Mouse (Mus musculus): ENCODE measurements around the gene Kif1bp.
A peak's percentile ranks its signal among the peaks of the same experiment; 100 is the strongest.
"Not testable (repeated sequence)": the region's sequence is repeated elsewhere in the genome, so short reads cannot be mapped to it uniquely, and the experiment has no call there.

Kif1bp gene

DNA sequence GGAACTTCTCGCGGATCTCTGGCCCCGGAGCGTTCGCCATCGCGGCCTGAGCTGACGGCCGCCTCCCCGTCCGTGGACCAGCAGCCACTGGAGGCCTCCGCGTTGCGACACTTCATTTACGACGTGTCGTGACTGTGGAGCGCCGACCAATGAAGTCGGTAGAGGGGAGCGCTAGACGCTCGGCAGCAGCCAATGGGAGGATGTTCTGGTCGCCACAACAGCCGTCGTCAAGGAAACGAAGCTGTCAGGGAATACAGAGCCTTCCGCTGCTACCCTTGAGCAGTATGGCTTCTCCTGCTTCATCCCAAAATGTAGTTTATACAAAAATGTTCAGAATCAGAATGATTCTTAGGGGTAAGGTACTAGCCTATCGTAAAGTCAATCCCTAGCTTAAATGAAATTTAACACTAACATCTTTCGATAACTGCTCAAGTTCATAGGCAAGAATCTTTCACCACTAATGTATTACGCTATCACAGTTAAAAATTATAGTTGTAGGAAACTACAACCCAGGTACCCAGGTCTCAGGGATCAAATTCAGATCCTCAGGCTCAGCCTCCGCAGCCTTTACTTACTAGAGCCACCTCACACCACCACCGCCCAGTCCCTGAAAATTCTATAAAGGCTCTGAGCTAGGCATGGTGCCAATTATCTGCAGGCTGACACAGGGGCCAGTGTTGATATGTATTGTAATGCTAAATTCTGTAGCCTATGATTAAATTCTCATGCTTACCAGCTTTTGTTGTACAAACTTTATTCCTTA is at the start of gene Kif1bp:
Kif1bp (minus strand) TSS at position 120 of the 763 bp plus-strand sequence.
- peak; percentile 96 for DNase-seq (ENCODE audit: low read depth, low spot score)

DNA sequence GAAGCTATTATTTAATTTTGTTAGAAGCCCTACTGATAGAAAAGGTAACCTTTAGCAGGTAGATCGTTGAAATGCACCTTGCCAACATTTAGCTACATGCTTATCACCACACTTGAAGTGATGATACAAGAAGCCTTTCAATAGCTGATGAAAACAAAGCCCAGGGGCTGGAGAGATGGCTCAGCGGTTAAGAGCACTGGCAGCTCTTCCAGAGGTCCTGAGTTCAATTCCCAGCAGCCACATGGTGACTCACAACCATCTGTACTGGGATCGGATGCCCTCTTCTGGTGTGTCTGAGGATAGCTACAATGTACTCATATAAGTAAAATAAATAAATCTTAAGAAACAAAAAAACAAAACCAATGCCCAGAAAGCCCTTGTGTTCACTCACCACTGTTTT is 25.9 kb upstream of the Kif1bp start:
- no peak for DNase-seq (ENCODE audit: low read depth, low spot score)

DNA sequence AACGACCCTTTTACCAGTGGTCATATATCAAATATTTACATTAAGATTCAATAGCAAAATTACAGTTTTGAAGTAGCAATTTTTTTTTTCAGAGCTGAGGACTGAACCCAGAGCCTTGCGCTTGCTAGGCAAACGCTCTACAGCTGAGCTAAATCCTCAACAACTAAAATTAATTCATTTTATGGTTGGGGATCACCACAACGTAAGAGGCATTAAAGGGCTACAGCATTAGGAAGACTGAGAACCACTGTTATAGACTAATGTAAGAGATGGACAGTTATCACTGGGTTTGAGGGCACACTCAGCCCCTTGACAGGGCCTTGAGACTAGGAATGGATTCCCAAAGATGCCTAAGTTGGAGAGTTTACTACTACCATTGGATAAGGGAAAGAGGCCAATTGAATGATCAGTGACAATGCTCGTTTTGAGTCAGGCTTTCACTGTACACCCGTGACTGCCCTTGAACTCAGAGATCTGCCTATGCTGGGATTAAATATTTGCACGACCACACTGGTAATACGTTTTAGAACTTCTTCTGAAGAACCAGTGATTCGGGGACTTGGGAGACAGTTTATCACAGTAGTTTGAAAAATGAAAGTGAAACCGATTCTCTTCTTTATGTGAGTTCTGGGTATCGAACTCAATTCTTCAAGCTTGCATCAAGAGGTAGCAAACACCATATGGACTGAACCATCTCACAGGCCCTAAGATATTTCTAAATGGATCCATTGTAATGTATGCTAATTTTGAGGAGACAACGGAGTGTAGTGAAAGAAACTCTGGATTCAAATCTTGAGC is 25.2 kb upstream of the Kif1bp start:
- DNase-seq (ENCODE audit: low read depth, low spot score), result no peak

DNA sequence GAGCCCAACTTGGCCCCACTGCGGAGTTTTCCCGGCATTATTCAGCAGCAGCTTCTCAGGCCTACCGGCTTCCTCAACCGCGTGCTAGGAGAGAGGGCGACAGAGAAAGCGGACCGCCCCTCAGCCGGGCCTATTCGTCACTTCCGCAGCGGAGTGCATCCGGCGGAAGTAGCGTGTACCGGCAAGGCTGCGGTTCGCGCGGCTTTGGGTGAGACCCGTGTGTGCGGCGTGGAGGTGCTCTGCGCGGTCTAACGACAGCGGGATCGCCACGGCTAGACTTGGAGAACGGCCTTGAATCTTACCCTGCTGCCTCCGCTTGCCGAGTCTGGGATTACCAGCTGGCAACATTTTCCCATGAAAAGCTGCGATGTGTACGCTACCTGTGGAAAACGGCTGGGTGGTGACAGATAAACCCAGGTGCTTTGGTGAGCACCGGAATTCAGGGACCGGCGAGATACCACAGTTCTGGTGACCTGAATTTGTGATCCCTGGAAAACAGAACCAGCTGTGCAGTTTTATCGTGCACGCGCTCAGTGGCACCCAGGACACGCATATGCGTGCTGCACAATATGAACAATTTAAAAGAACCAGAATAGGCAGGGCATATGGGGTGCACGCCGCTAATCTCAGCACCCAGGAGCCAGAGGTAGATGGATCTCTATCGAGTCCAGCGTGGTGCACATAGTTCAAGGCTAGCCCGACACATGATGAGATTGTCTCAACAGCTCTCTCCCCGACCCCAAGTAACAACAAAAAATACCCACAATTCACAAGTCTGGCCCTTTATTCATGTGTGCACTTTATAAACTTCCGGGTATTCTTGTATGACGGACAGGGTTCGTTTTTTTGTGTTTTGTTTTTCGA is 24.2 kb upstream of the Kif1bp start, which contains the start of gene Ddx21:
Ddx21 (minus strand) TSS at position 105 of the 864 bp plus-strand sequence.
- peak; percentile 74 for DNase-seq (ENCODE audit: low read depth, low spot score)

DNA sequence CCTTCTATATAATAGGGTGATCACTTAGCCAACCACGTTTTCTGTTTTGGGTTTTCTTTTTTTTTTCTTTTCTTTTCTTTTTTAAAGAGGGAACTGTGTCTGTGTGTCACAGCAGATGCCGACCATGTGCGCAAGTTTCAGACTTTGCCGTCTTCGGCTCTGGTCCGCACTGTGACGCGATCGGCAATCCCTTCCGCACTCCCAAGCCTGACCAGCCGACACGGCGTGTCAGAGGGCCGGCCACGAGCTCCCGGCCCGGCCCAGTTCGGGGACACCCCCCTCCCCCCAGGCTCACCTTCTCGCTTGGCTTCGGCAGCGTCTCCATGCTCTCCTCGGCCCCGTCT is 23.5 kb upstream of the Kif1bp start:
- DNase-seq (ENCODE audit: low read depth, low spot score), result no peak

DNA sequence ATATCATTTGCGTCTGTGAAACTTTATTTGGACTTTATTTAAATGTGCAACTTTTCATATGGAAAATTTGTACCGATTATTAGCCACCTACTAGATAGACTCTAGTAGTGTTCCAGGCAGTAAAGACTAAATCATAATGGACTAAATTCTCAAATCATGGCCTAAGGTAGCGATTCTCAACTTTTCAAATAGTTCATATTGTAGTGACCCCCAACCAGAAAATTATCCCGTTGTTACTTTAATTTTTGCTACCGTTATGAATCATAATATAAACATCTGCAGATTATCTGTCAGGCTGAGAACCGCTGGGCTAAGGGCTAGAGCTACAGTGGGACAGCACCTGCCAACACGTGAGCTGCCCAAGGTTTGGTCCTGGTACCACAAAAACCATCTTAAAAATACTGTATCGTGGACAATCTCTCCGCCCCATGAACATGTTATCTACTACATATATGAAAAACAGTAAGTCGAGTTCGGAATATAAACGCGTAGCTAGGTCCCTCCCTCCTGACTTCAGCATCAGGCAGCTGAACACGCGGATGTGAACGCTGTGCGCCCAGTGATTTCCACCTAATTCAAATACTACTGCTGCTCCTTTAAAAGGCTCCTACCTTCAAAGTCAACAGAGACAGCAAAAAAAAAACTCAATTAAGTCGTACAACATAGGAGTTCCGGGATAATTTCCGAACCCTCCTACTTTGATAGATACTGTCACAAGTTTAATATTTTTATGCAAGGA is 23.0 kb upstream of the Kif1bp start:
- DNase-seq (ENCODE audit: low read depth, low spot score), result no peak

DNA sequence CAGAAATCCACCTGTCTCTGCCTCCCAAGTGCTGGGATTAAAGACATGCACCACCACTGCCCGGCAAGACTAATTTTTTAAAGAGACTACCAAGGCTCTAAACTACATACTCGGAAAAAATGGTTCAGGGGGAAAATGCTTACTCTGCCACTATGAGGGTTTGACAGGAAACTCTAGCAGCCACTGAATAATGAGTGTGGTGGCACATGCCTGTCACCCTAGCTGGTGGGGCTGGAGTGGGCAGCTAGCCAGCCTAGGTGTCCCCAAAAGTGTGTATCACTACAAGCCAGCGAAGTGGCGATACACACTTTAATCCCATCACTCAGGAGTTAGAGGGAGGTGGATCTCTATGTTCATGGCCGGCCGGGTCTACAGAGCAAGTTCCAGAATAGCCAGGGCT is 21.8 kb upstream of the Kif1bp start:
- DNase-seq (ENCODE audit: low read depth, low spot score), result no peak

DNA sequence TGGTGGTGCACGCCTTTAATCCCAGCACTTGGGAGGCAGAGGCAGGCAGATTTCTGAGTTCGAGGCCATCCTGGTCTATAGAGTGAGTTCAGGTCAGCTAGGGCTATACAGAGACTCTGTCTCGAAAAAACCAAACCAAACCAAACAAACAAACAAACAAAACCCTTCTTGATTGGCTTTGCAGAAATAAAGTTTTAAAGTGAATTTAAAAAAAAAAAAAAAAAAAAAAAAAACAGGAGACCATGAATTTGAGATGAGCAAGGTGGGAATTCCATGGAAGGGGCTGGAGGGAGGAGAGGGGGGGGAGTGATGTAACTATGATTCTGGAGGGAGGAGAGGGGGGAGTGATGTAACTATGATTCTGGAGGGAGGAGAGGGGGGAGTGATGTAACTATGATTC is 21.1 kb upstream of the Kif1bp start:
- not testable (repeated sequence) for DNase-seq (ENCODE audit: low read depth, low spot score)

DNA sequence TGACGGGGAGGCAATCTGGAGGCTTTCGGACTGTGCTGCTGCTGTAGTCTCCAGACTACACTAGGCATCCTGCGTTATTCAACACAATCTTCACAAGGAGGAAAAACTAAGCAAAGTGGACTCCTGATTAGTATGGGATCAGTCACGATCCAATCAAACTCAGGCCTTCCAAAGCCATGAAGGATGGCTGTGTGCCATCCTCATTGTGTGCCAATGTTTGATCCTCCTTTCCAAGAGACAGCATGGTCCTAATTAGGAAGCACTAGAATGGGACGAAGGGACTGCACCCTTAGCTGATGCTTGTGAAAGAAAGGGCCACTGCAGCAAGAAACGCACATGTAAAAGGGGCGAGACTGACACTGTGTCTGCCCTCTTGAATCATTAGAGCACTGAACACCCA is 14.2 kb upstream of the Kif1bp start:
- DNase-seq (ENCODE audit: low read depth, low spot score), result no peak

DNA sequence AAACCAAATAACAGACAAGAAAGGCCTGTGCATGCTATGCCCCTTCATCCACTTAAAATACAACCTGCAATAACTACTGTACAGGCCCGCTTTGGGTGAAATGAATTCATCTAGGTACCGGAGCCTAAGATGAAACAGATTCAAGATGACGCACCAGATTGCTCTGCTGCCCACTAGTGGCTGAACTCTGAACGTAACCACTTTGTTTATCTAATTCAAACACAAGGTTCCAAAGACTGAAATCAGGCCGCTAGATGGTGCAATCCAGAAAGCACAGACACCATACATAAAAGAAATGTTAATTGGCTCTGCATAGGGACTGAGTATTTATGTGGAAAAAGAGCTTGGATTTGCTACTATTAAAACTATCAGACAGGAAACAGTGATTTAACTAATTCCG is 11.9 kb upstream of the Kif1bp start:
- DNase-seq (ENCODE audit: low read depth, low spot score), result peak; percentile 79

DNA sequence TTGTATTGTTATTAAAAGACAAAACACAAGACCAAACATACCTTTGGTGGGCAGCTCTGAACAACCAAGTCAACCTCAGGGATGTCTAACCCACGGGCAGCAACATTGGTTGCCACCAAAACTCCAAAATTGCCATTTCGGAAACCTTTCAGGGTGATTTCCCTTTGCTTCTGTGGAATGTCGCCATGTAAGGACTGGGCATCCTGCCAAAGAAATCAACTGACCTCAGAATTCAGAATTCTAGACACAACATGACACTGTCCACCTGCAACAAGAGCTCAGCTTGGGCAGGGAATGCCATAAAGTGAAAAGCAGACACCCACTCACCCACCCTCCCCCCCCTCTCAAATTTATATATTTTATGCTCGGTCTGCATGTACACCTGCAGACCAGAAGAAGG is 10.4 kb upstream of the Kif1bp start:
- DNase-seq (ENCODE audit: low read depth, low spot score), result no peak

DNA sequence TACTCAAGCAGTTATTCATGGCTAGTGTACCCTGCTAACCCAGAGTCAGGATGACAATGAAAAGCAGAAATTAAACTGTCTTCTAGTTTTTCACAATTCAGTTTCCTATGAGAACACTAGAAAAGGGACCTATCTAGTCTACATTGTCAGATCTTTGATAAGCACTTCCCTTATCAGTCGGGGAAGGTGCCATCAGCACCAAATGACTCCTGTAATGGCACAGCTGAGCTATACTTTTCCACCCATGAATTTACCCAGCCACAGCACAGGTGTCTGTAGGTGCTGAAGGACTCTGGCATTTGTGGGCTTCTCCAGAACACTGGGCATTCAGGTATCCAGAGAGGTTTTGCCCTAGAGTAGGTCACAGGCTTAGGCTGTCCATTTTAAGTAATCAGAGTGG is 5.0 kb upstream of the Kif1bp start:
- no peak for DNase-seq (ENCODE audit: low read depth, low spot score)

DNA sequence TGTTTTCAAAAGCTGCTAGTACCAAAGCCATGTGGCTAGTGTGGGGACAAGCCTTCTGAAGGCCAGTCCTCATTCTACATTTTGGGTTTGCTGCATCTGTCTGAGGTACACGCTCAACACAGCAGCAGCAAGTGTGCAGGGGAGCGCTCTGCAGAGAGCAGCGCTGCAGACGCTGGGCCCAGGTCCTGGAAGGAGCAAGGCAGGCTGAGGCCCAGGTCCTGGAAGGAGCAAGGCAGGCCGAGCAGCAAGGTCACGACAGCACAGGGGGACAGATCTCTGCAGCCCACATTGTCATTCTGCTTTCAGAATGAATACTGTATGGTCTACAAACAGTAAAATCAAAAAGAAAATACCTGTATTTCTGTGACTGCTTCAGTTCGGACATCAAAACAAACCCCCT is 4.4 kb upstream of the Kif1bp start:
- no peak for DNase-seq (ENCODE audit: low read depth, low spot score)

DNA sequence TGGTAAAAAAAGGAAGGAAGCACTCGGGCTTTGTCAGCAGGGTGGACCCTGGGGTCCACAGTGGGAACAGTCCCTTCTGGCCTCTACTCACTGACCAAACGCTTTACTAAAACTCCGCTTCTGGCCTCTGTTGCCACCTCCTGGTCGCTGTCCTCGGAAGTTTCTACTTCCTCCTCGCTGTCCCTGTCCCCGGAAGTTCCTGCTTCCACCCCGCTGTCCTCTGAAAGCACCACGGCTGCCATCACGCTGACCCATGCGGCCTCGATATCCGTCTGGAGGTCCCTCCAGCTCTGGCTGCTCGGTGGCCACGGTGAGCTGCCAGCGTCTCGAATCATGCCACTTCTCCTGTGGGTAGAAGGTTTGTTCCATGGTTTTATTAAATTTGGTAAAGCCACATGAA is 4.0 kb upstream of the Kif1bp start:
- DNase-seq (ENCODE audit: low read depth, low spot score), result no peak

DNA sequence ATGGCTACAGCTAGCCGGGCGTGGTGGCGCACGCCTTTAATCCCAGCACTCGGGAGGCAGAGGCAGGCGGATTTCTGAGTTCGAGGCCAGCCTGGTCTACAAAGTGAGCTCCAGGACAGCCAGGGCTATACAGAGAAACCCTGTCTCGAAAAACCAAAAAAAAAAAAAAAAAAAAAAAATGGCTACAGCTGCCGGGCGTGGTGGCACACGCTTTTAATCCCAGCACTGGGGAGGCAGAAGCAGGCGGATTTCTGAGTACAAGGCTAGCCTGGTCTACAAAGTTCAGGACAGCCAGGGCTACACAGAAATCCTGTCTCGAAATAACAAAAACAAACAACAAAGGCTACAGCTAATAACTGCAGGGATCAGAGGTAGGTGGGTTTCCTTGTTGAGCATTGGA is 872 bp upstream of the Kif1bp start:
- DNase-seq (ENCODE audit: low read depth, low spot score), result not testable (repeated sequence)

DNA sequence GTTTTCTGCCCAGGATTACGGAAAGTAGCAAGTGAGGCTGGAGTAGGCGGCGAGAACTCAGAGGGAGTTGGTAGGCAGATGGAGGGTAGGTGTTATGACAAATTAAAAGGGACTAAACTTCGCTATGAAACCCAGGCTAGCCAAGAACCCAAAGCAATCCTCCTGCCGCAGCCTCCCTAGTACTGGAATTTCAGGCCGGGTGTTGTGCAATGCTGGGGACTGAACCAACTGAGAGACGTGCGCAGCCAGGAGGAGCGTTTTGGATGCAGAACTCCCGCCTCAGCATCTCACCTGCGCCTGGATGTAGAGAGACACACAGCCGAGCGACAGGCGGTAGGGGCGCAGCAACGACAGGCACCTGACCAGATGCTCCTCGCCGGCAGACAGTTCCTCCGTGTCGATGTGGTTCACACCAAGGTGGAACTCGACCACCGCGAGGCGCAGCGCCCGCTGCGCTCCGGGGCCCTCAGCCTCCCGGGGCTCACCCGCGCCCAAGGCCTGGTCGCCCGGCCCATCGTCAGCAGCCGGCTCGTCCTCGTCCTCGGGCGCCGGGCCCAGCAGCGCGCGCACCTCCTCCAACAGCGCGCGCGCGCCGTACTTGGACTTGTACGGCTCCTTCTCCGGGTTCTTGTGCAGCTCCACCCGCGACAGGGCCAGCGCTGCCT is 452 bp downstream of the Kif1bp start:
- no peak for DNase-seq (ENCODE audit: low read depth, low spot score)

DNA sequence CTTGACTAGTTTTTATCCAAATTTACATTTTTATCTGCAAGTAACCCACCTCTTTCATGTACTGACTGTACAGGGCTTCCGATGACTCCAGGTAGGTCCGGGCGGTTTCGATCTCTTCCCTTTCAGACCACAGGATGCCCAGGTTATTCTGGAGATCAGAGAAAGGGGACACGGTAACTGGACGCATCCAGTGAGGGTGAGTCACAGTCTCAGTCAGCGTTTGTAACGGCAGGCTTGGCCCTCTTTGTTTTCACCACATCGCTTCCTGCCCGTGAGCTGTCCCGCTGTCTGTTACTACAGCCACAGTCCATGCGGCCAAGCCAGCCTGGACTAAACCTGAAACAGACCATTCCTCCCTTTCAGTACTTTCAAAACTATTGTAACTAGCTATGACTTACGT is 3.3 kb downstream of the Kif1bp start:
- DNase-seq (ENCODE audit: low read depth, low spot score), result no peak

DNA sequence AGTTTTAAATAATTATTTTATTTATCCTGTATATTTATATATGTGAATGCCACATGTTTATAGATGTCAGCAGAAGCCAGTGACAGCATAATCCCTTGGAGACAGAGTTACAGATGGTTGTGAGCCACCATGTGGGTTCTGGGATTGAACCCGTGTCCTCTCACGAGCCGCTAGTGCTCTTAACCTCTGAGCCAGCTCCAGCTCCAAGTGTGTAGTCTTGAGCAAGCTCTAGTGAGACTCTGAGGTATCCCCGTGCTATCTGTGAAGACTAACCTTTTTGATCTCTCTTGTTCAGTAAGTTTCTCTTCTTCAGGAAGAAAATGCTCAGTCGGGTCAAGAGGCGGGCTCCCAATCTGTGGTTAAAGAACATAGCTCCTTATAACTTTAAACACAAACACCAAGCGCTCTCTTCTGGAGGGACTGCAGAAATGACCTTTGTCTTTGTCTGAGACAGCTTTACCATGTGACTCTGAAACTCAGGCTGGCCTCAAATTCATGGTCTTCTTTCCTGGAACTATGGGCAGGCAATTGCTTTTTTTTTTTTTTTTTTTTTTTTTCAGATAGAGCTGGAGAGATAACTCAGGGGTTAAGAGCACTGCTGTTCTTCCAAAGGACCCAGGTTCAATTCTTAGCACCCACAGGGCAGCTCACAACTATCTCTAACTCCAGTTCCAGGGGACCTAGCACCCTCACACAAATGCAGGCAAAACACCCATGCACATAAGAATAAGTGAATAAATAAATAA is 8.0 kb downstream of the Kif1bp start:
- no peak for DNase-seq (ENCODE audit: low read depth, low spot score)

DNA sequence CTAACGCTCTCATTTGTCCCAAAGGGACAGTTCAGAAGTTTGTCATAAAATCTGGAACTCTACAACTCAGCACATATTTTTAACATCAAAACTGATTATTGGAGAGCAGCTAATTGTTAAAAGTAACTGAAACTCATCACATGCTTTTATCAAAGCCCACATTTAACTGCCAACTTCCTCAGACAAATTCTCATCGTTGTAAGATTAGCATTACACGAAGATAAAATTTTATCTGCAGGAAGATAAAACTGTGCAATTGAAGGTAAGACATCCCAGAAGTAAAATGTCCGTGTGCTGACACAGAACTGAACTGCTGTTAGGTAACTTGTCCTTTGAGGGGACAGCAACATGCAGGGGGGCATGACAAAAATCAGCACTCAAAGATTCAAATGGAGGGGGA is 9.4 kb downstream of the Kif1bp start:
- DNase-seq (ENCODE audit: low read depth, low spot score), result no peak

DNA sequence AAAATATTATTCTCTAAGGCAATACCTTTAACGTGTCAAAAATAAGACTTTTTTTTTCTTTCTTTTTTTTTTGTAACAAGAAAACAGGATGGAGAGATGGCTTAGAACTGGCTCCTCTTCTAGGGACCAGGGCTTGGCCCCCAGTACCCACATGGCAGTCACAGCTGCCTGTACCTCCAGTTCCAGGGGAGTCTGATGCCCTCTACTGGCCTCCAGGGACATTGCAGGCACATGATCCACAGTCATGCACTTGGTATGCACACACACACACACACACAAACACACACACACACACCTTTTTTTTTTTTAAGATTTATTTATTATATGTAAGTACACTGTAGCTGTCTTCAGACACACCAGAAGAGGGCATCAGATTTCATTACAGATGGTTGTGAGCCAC is 20.5 kb downstream of the Kif1bp start:
- no peak for DNase-seq (ENCODE audit: low read depth, low spot score)

All from brain, embryonic 18.5 days (tissue).